Mouse (Mus musculus) testis, adult 2 months (tissue): ENCODE measurements around the gene Aunip. TPM values are rescaled to one million over a fixed set of nuclear protein-coding genes. Genes with fewer than 3 reads are reported as not detected.

Experiments used
- H3K27ac ChIP-seq: fragments of 200-500 bp; 2 replicates; pipeline ENCODE4 v1.5.1; 2012; ENCODE audit warnings: low read depth, low read length; ENCODE audit not compliant: control insufficient read depth, insufficient read depth
- H3K27me3 ChIP-seq: fragments of 200-500 bp; 2 replicates; pipeline ENCODE4 v1.6.1; 2012; ENCODE audit warnings: mild to moderate bottlenecking, low read length, moderate library complexity; ENCODE audit not compliant: control insufficient read depth, insufficient read depth
- H3K36me3 ChIP-seq: fragments of 200-500 bp; 2 replicates; pipeline ENCODE4 v1.6.1; 2012; ENCODE audit warnings: mild to moderate bottlenecking, low read length; ENCODE audit not compliant: control insufficient read depth, insufficient read depth
- H3K4me1 ChIP-seq: fragments of 200-500 bp; 2 replicates; pipeline ENCODE4 v1.6.1; 2012; ENCODE audit warnings: low read length; ENCODE audit not compliant: control insufficient read depth, insufficient read depth
- H3K4me3 ChIP-seq: fragments of 200-500 bp; 2 replicates; pipeline ENCODE4 v1.5.1; 2012; ENCODE audit warnings: low read depth, mild to moderate bottlenecking, low read length, moderate library complexity, mixed read lengths; ENCODE audit not compliant: control insufficient read depth
- CTCF ChIP-seq: fragments of 200-500 bp; IDR thresholded peaks from 2 replicates; pipeline ENCODE4 v1.5.1; 2012; ENCODE audit warnings: low read depth, mild to moderate bottlenecking, inconsistent platforms, low read length, moderate library complexity; ENCODE audit not compliant: control insufficient read depth, insufficient read depth, insufficient replicate concordance
- POLR2A ChIP-seq: fragments of 200-500 bp; IDR thresholded peaks from 2 replicates; pipeline ENCODE4 v1.6.1; 2012; ENCODE audit warnings: low read depth, mild to moderate bottlenecking, inconsistent platforms, low read length, moderate library complexity; ENCODE audit not compliant: control insufficient read depth
- polyA plus RNA-seq: library from polyadenylated mRNA; depleted of rRNA; stranded (reverse); fragments of >200 nt; gene quantifications from 2 replicates; pipeline ENCODE4 v1.2.3, GENCODE M21; 2012

Aunip gene
- polyA plus RNA-seq, 1 experiment, result 3.8 TPM

- TF ChIP-seq CTCF, result no peak
- no peak for TF ChIP-seq POLR2A
- H3K36me3 ChIP-seq, result no peaks in the 10 kb centered on the region; the same call in 1 of the 2 replicates
Observed at GRCm38 (mm10) chr4:134479839-134480238, 31.0 kb upstream of the Aunip start.

GRCm38 (mm10) chr4:134480864-134481263, 29.9 kb upstream of the Aunip start:
- Histone ChIP-seq H3K27me3 (no peaks in the 10 kb centered on the region), H3K36me3 (no peaks in the 10 kb centered on the region; the same call in 1 of the 2 replicates), H3K27ac (no peak overlapping the region), H3K4me1 (peaks cover 5% of the 10 kb centered on the region; the same call in 1 of the 2 replicates), H3K4me3 (no peak overlapping the region)
- TF ChIP-seq POLR2A (no peak), CTCF (peak; percentile 83; the same call in 1 of the 2 replicates)

More at GRCm38 (mm10) chr4:134479839-134480238, 31.0 kb upstream of the Aunip start:
- Histone ChIP-seq H3K4me3 (no peak overlapping the region), H3K27ac (no peak overlapping the region), H3K27me3 (no peaks in the 10 kb centered on the region), H3K4me1 (peaks cover 5% of the 10 kb centered on the region; the same call in 1 of the 2 replicates)

GRCm38 (mm10) chr4:134481270-134481669, 29.5 kb upstream of the Aunip start:
- Histone ChIP-seq H3K36me3 (no peaks in the 10 kb centered on the region), H3K4me1 (peaks cover 5% of the 10 kb centered on the region; the same call in 1 of the 2 replicates), H3K27ac (no peak overlapping the region), H3K27me3 (no peaks in the 10 kb centered on the region), H3K4me3 (no peak overlapping the region)
- TF ChIP-seq POLR2A, result no peak
- TF ChIP-seq CTCF, result no peak

GRCm38 (mm10) chr4:134482442-134482841, 28.4 kb upstream of the Aunip start:
- Histone ChIP-seq H3K4me3 (no peak overlapping the region), H3K27me3 (no peaks in the 10 kb centered on the region), H3K36me3 (no peaks in the 10 kb centered on the region), H3K4me1 (no peaks in the 10 kb centered on the region; the same call in 1 of the 2 replicates), H3K27ac (no peak overlapping the region)
- no peak for TF ChIP-seq CTCF
- TF ChIP-seq POLR2A, result no peak

- Histone ChIP-seq H3K4me1 (no peaks in the 10 kb centered on the region; the same call in 1 of the 2 replicates), H3K4me3 (no peak overlapping the region), H3K27ac (no peak overlapping the region), H3K27me3 (no peaks in the 10 kb centered on the region), H3K36me3 (no peaks in the 10 kb centered on the region)
- no peak for TF ChIP-seq POLR2A
- no peak for TF ChIP-seq CTCF
Observed at GRCm38 (mm10) chr4:134483078-134483688, 27.6 kb upstream of the Aunip start.

- no peaks in the 10 kb centered on the region for H3K36me3 ChIP-seq
- H3K27me3 ChIP-seq, result no peaks in the 10 kb centered on the region
- no peak for TF ChIP-seq POLR2A
- no peak for TF ChIP-seq CTCF
- no peak overlapping the region for H3K4me3 ChIP-seq
- H3K27ac ChIP-seq, result no peak overlapping the region
- H3K4me1 ChIP-seq, result no peaks in the 10 kb centered on the region; the same call in 1 of the 2 replicates
Observed at GRCm38 (mm10) chr4:134483696-134484095, 27.1 kb upstream of the Aunip start.

- H3K27me3 ChIP-seq, result no peaks in the 10 kb centered on the region
- no peaks in the 10 kb centered on the region; the same call in 1 of the 2 replicates for H3K4me1 ChIP-seq
- TF ChIP-seq POLR2A (no peak), CTCF (no peak)
- no peak overlapping the region for H3K27ac ChIP-seq
- no peaks in the 10 kb centered on the region for H3K36me3 ChIP-seq
- H3K4me3 ChIP-seq, result no peak overlapping the region
Observed at GRCm38 (mm10) chr4:134484231-134484630, 26.6 kb upstream of the Aunip start.
